Mouse (Mus musculus) cerebral cortex, adult 2 months (tissue): ENCODE results near the gene Snrk.

Experiments
- WGBS: fragments of 180-500 bp; shearing (Covaris S2); methylation state at CpG from one replicate; pipeline ENCODE4 v1.1.7; 2018; 5-methylcytosine and 5-hydroxymethylcytosine counted together

The Snrk gene

DNA sequence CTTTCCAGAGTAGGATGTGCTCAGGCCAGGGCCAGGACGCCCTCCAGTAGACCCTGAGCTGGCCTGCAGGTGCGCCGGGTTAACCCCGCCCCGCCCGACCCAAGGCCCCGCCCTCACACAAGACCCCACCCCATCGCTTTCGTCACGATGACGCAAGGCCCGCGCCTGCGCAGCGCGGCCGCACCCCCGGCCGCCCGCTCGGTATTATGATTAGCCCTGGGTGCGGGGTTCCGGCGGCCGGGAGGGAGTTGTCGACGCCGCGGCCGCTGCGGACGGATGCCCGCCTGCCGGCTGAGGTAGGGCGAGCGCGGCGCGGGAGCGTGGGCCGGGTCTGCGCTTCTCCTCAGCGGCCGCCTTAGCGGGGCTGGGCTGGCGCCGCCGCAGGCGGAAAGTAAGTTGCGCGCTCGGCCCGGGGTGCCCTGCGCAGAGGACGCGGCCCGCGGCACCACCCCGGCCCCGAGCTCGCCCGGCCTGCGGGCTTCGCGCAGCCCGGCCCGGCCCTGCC lies at the start of gene Snrk:
Gene Snrk (plus strand): TSS at position 155 of the 505 bp plus-strand sequence.
- under 1% methylated on average over 66 of the region's 67 CpGs for WGBS

DNA sequence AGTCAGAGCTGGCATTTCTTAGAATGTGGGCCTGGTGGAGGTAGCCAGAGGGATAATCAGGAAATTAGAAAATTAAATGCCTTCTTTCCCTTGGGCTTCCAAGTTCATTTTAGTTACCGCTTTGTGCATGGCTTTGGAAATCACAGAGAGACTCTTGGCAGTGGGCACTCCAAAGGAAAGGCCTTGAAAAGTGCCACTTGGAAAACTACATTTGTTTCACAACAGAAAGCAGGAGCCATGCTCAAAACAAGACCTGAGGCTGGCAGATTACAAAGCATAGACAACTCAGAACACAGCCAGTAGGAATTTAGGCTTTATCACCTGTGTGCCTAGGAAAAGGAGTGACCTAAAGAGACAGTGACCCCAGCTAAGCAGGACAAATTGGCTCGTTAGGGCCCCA lies 49.4 kb upstream of the Snrk start:
- 82% methylated on average over 2 of the region's 2 CpGs for WGBS

DNA sequence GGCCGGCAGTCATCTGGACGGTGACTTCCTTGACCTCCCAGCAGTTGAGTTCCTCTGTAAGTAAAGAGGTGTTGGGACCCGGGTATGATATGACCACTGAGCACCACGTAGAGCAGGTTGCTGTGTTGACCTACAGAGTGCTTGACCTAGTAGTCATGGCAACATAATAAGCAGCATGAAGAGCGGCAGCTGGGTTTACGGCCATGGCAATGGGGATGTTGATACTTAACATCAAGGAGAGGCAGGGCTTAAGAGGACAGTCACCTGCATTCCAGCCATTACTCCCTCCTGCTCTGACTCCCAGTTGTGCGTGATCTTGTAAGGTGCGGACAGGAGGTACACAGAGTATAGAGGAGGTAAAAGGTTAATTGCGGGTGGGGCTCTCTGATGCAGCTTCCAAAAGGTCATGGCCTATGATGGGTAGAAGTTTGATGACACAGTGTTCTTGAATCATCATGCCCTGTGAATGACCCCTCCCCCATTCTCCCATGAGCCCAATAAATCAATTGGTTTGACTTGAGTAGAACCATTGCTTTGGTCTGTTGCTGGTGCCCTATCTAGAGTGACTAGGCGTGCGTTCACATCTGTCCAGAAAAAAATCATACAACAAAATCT lies 47.4 kb upstream of the Snrk start:
- 84% methylated on average over 11 of the region's 11 CpGs for WGBS

DNA sequence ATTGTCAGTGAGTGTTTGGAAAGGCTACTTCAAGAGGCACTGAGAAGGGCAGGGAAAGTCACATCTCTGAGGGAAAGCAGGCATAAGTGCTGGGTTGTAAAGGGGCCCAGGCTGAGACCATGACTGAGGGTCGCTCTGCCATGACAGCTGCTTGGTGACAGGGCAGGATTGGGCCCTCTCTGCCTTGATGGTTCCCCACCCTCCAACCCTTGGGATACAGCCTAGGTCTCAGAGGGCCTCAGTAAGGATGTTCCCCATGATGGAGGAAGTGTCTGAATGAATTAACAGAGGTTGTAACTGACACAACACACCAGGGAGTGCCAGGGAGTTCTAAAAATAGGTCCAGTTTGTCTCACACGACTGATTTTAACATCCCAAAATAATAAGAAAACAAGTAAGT lies 43.1 kb upstream of the Snrk start:
- 53% methylated on average over 2 of the region's 2 CpGs for WGBS

GRCm38 (mm10) chr9:122074575-122074974 lies 42.5 kb upstream of the Snrk start:
- WGBS, result 92% methylated on average over 13 of the region's 13 CpGs

- 26% methylated on average over 5 of the region's 5 CpGs for WGBS
These were observed 38.6 kb upstream of the Snrk start for GRCm38 (mm10) chr9:122078456-122078855.

DNA sequence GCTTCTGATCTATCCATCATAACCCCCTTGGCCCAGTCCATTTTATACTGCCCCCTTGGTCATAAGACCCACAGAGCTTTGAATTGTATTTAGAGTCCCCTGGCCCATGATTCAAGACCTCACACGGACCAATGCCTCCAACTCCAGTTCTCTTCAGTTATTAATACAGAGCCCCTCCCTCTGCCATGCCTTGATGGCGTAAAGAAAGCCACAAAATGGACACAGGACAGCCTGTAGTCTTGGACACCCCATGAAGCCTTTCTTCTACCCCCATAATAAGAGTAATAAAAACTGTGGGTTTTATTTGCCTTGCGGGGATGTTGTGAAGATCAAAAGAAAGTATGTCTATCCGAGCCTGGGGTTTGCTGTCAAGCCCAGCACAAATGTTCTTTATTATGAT lies 33.4 kb upstream of the Snrk start:
- WGBS, result 78% methylated on average over 4 of the region's 4 CpGs

GRCm38 (mm10) chr9:122084175-122084574 lies 32.9 kb upstream of the Snrk start:
- WGBS, result 24% methylated on average over 4 of the region's 4 CpGs

- 57% methylated on average over 4 of the region's 4 CpGs for WGBS
These were observed 32.4 kb upstream of the Snrk start for GRCm38 (mm10) chr9:122084636-122085035.

DNA sequence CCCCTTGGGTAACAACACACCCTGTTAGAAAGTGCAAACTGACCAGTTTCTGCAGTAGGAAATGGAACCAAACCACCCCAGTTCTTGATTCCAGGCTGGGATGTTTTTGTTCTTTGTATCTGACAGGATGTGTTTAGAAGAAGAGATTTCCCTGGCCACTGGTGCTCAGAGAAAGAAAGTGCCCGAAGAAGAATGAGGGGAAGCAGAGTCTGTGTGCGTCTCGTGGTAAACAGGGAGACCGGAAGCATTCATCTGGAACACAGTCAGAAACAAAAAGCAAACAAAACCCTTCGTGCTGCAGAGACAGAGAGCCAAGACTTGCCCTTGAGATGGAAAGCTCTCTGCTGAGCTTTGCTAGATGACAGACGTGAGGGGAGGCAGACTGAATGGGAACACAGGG lies 32.0 kb upstream of the Snrk start:
- WGBS, result 32% methylated on average over 6 of the region's 6 CpGs

GRCm38 (mm10) chr9:122085550-122086205 lies 31.4 kb upstream of the Snrk start:
- WGBS, result 49% methylated on average over 3 of the region's 3 CpGs

DNA sequence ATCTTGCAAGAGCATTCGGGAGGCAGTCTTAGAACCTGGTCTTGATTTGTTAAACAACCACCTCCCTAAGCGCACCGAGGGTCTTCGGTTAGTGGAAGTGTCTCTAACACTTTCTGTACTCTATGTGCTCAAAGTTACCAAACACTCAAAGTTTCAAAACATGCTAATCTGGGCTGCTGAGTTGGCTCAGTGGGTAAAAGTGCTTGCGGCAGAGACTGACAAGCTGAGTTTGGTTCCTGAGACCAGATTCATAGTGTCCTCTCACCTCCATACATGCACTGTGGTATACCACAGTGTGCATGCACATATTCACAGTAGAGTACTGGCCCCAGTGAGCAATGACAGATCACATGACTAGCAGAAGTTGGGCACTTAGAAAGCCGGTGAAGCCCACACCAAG lies 30.0 kb upstream of the Snrk start:
- 85% methylated on average over 6 of the region's 6 CpGs for WGBS

DNA sequence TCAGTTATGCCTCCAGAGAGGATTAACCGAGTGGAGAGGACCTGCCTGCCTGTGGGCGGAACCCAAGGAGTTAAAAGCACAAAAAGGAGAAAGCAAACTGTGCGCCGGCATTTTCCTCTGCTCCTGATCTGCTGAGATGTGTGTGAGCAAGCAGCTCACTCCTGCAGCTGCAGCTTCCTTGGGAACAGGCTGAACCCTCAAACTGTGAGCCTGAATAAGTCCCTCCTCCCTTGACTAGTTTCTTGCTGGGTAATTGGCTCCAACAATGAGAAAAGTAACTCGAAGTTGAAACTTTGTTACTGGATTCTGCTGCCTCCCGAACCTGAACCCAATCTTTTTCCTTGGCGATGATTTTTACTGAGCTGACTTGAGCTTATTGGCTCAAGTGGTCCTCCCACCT lies 25.9 kb upstream of the Snrk start:
- 55% methylated on average over 7 of the region's 7 CpGs for WGBS

DNA sequence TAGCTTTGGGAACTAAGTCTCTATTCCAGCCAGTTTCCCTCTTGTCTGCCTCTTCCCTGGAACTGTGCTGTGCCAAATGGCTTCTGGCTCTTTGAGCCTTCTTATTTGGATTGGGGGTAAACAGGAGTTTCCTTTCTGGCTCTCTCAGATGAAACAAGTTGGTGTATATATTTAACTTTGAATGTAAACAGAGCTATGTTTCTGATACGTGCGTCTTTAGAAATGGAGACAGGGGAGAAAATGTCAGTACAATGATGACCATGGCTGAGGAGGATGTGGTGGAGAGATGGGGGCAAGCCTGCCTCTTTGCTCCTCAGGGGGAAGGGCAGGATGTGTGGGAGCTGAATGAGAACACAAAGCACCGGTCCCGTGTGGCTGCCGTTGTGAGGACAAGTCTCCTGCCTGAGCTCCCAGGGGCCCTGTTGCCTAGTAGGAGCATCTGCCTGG lies 25.3 kb upstream of the Snrk start:
- 52% methylated on average over 5 of the region's 5 CpGs for WGBS

GRCm38 (mm10) chr9:122094171-122094570 lies 22.9 kb upstream of the Snrk start:
- 91% methylated on average over 1 of the region's 1 CpGs for WGBS

DNA sequence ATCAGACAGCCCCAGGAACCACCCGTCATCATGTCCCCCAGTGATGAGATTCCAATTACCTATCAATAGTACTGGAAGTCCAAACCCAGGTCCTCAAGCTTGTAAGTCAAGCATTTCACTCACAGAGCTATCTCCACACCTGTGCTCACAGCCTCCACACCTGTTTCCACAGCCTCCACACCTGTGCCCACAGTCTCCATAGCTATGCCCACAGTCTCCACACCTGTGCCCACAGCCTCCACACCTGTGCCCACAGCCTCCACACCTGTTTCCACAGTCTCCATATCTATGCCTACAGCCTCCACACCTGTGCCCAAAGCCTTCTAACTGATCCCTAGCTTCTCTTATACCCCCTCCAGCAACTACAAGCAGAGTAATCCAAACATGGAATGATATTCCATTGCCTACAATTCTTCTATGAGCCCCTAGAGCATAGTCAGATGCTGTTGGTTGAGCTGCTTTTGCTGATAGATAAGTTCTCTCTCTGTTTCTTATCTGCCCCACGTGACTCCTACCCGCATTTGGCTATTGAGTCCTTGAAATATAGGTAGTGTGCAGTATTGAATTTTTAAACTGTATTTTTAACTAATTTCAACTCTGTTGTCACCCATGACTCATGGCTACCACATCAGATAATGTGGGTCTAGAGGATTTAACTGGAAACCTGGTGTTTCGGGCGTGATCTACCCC lies 20.1 kb upstream of the Snrk start:
- 92% methylated on average over 5 of the region's 5 CpGs for WGBS

- WGBS, result 77% methylated on average over 6 of the region's 6 CpGs
These were observed 19.5 kb upstream of the Snrk start for GRCm38 (mm10) chr9:122097535-122097934.

GRCm38 (mm10) chr9:122101196-122101595 lies 15.9 kb upstream of the Snrk start:
- 90% methylated on average over 4 of the region's 4 CpGs for WGBS

GRCm38 (mm10) chr9:122103550-122104284 lies 13.3 kb upstream of the Snrk start:
- 86% methylated on average over 9 of the region's 9 CpGs for WGBS

GRCm38 (mm10) chr9:122104285-122104829 lies 12.7 kb upstream of the Snrk start:
- WGBS, result 81% methylated on average over 7 of the region's 7 CpGs

DNA sequence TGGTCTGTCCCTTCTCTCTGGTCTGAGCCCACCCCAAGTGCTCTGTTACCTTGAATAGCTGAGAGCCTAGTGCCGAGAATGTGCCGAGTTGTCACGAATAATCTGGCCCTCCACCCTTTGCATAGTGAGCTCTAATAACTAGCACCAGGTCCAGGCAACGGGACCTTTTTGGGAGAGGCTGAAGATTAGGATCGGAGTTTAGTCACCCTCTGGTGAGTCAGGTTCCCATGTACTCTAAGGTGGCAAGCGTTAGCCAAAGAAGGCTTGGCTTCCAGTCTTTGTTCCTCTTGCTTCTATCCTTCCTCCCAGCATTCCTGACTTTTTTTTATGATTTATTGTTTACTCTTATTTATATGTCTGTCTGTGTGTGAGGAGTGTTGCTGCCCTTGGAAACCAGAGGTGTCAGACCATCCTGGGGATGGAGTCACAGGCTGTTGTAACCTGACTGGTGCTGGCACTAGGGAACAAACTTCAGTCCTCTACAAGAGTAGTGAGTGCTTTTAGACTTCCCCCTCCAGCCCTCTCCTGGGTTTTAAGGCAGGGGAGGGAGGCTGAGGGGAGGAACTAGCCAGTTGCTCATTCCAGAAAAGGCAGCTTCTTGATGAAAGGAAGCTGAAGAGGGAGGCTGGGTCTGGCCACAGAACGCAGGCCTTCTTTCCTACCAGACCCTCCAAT lies 9.2 kb upstream of the Snrk start:
- 74% methylated on average over 7 of the region's 7 CpGs for WGBS
